Mouse (Mus musculus): ENCODE data around the gene Map1a. TPM values are rescaled to one million over a fixed set of nuclear protein-coding genes. Genes with fewer than 3 reads are reported as not detected.
A peak's percentile ranks its signal among the peaks of the same experiment; 100 is the strongest.

Map1a gene
- total RNA-seq, 4 experiments from 2014 or later, result 585 to 644 (median 617) TPM

- DNase-seq (ENCODE audit: low spot score in 2 of 2), result peak in 1 of 2 experiments; percentile 11
Measured at GRCm38 (mm10) chr2:121300036-121300435, 10.6 kb downstream of the Map1a start.

GRCm38 (mm10) chr2:121308997-121309416 is 19.6 kb downstream of the Map1a start:
- no peak for DNase-seq (ENCODE audit: low spot score in 2 of 2)

- DNase-seq (ENCODE audit: low spot score in 2 of 2), result no peak
Measured at GRCm38 (mm10) chr2:121316278-121316677, 26.9 kb downstream of the Map1a start.

- DNase-seq (ENCODE audit: low spot score in 2 of 2), result no peak
Measured at GRCm38 (mm10) chr2:121323041-121323440, 33.6 kb downstream of the Map1a start.

GRCm38 (mm10) chr2:121323693-121324470 is 34.5 kb downstream of the Map1a start:
- no peak for DNase-seq (ENCODE audit: low spot score in 2 of 2)

GRCm38 (mm10) chr2:121329492-121329891 is 40.1 kb downstream of the Map1a start:
- no peak for DNase-seq (ENCODE audit: low spot score in 2 of 2)

- DNase-seq (ENCODE audit: low spot score in 2 of 2), result no peak
Measured at GRCm38 (mm10) chr2:121339057-121339456, 49.7 kb downstream of the Map1a start.

- no peak for DNase-seq (ENCODE audit: low spot score in 2 of 2)
Measured at GRCm38 (mm10) chr2:121353156-121353555, 63.8 kb downstream of the Map1a start.

GRCm38 (mm10) chr2:121354378-121354777 is 65.0 kb downstream of the Map1a start:
- DNase-seq (ENCODE audit: low spot score in 2 of 2), result no peak

GRCm38 (mm10) chr2:121354820-121355592 is 65.6 kb downstream of the Map1a start, which contains the start of gene Ppip5k1:
TSS of gene Ppip5k1 (minus strand) at chr2:121355396.
- peak; percentile 96 to 99 for DNase-seq (ENCODE audit: low spot score in 2 of 2)

- no peak for DNase-seq (ENCODE audit: low spot score in 2 of 2)
Measured at GRCm38 (mm10) chr2:121357494-121357893, 68.1 kb downstream of the Map1a start, which contains the start of gene Ckmt1. TSS of gene Ckmt1 (plus strand) at chr2:121357714.

- DNase-seq (ENCODE audit: low spot score in 2 of 2), result no peak
Measured at GRCm38 (mm10) chr2:121357961-121358360, 68.6 kb downstream of the Map1a start.

- peak; percentile 77 to 81 for DNase-seq (ENCODE audit: low spot score in 2 of 2)
Measured at GRCm38 (mm10) chr2:121358381-121358780, 69.0 kb downstream of the Map1a start.

- no peak for DNase-seq (ENCODE audit: low spot score in 2 of 2)
Measured at GRCm38 (mm10) chr2:121359461-121359860, 70.1 kb downstream of the Map1a start.

Other genes with a start within 250 kb of the Map1a start
- gene Tgm5, start 203.8 kb upstream of the Map1a start, total RNA-seq (2022), result not detected
- gene Tgm7, start 179.8 kb upstream of the Map1a start, total RNA-seq (2022), result under 1 TPM in 3 of 4 experiments, not detected in 1; 0.16 to 0.49 (median 0.40) TPM
- 10 to 100 TPM; 18.9 to 24.9 (median 21.8) TPM for gene Adal, start 149.2 kb upstream of the Map1a start, total RNA-seq (2022)
- gene Lcmt2, start 148.9 kb upstream of the Map1a start, total RNA-seq (2022), result 1 to 10 TPM; 7.8 to 9.5 (median 8.6) TPM
- gene Tubgcp4, start 118.9 kb upstream of the Map1a start, total RNA-seq (2022), result 10 to 100 TPM; 32.3 to 47.9 (median 41.5) TPM
- gene Zscan29, start 118.5 kb upstream of the Map1a start, total RNA-seq (2022), result 1 to 10 TPM; 7.1 to 8.1 (median 7.7) TPM
- 100 to 1,000 TPM; 144 to 183 (median 161) TPM for gene Trp53bp1, start 18.2 kb upstream of the Map1a start, total RNA-seq (2022)
- 100 to 1,000 TPM; 100 to 132 (median 118) TPM for gene Ppip5k1, start 65.8 kb downstream of the Map1a start, total RNA-seq (2022)
- 100 to 1,000 TPM; 386 to 462 (median 428) TPM for gene Ckmt1, start 68.1 kb downstream of the Map1a start, total RNA-seq (2022)
- 1 to 10 TPM in 1 of 4 experiments, under 1 TPM in 3; 0.56 to 1.0 (median 0.75) TPM for gene Strc, start 97.6 kb downstream of the Map1a start, total RNA-seq (2022)
- 100 to 1,000 TPM; 168 to 236 (median 196) TPM for gene Pdia3, start 124.2 kb downstream of the Map1a start, total RNA-seq (2022)
- 1 to 10 TPM; 4.5 to 6.9 (median 5.3) TPM for gene Catsper2, start 124.2 kb downstream of the Map1a start, total RNA-seq (2022)
- not detected for gene Ell3, start 154.7 kb downstream of the Map1a start, total RNA-seq (2022)
- gene Serf2, start 159.6 kb downstream of the Map1a start, total RNA-seq (2022), result 100 to 1,000 TPM; 111 to 162 (median 132) TPM
- gene Hypk, start 163.7 kb downstream of the Map1a start, total RNA-seq (2022), result 10 to 100 TPM; 16.2 to 22.7 (median 17.0) TPM
- gene Serinc4, start 167.2 kb downstream of the Map1a start, total RNA-seq (2022), result under 1 TPM in 3 of 4 experiments, not detected in 1; 0.25 to 0.74 (median 0.36) TPM
- 10 to 100 TPM; 40.8 to 46.2 (median 43.9) TPM for gene Mfap1b, start 184.5 kb downstream of the Map1a start, total RNA-seq (2022)
- 10 to 100 TPM; 29.3 to 31.4 (median 30.5) TPM for gene Mfap1a, start 217.1 kb downstream of the Map1a start, total RNA-seq (2022)
- 1 to 10 TPM; 3.0 to 4.5 (median 3.7) TPM for gene Wdr76, start 217.1 kb downstream of the Map1a start, total RNA-seq (2022)